ENCODE assay signal across 16 mouse cellular contexts in genomic region chr5:66474153-66474552, GRCm38 (mm10).
DNase-seq lines count a peak whose midpoint lies in the region; ATAC-seq lines count a peak whose summit lies in the region.
"Had no signal": no experiment of that assay in that cellular context is flagged by ENCODE, and none has a peak within 500 bp of the region (broad histone marks: within the 10 kb centered on the region; RNA-seq: fewer than 3 reads in every experiment).

No protein-coding gene starts in this region.

- no peak for DNase-seq in heart, postnatal 4 days
- DNase-seq in forebrain, embryonic 14.5 days (ENCODE audit: low spot score) = peak; percentile 22
- DNase-seq in frontal cortex, postnatal 10 days (ENCODE audit: low spot score in 2 of 2) = no peak
- no peak for DNase-seq in kidney, postnatal 25 days
- no peak for DNase-seq in left cerebral cortex, postnatal 10 days (ENCODE audit: extremely low spot score in 1 of 2, low spot score in 2 of 2)
- DNase-seq: adrenal gland, postnatal 14 days; cerebellum, postnatal 14 days; kidney, postnatal 36 days; lung, embryonic 14.5 days; right cerebral cortex, postnatal 25 days; thymus, adult 18-20 months had no signal

- 0 out of 2 replicates have a peak, but pooled peaks have one; percentile 22 for ATAC-seq in heart, embryonic 15.5 days (replicated peaks; ENCODE audit: insufficient number of reproducible peaks, insufficient read depth, low FRiP score, low read depth)
- peak; percentile 67; the same call in 1 of the 2 replicates for ATAC-seq in forebrain, embryonic 14.5 days
- peak; percentile 66 for ATAC-seq in hindbrain, embryonic 16.5 days
- ATAC-seq in midbrain, embryonic 16.5 days = peak; percentile 66; the same call in 1 of the 2 replicates

- H3K27ac ChIP-seq in heart, embryonic 15.5 days = no peak overlapping the region
- peak overlapping the region; percentile 73 for H3K27ac ChIP-seq in forebrain, embryonic 14.5 days (ENCODE audit: low read depth, low read length)
- H3K27ac ChIP-seq in hindbrain, embryonic 16.5 days (ENCODE audit: low read depth, low read length) = peak overlapping the region; percentile 57
- peak overlapping the region; percentile 72 for H3K27ac ChIP-seq in midbrain, embryonic 16.5 days (ENCODE audit: low read length)
- H3K27ac ChIP-seq: limb, embryonic 15.5 days had no signal

- H3K4me3 ChIP-seq in heart, embryonic 15.5 days = no peak overlapping the region
- H3K4me3 ChIP-seq in forebrain, embryonic 14.5 days (ENCODE audit: low read depth, low read length) = no peak overlapping the region
- H3K4me3 ChIP-seq in hindbrain, embryonic 16.5 days (ENCODE audit: low read length) = no peak overlapping the region
- H3K4me3 ChIP-seq in midbrain, embryonic 16.5 days (ENCODE audit: low read depth, low read length) = no peak overlapping the region
- H3K4me3 ChIP-seq: limb, embryonic 15.5 days; megakaryocyte, embryonic 14.5 days had no signal

- peaks cover 8% of the 10 kb centered on the region for H3K4me1 ChIP-seq in heart, embryonic 15.5 days (replicated peaks)
- peaks cover 9% of the 10 kb centered on the region; the same call in 1 of the 2 replicates for H3K4me1 ChIP-seq in forebrain, embryonic 14.5 days (ENCODE audit: control insufficient read depth, insufficient read depth, low read length)
- peaks cover 6% of the 10 kb centered on the region for H3K4me1 ChIP-seq in hindbrain, embryonic 16.5 days (ENCODE audit: control insufficient read depth, insufficient read depth, low read depth, low read length)
- H3K4me1 ChIP-seq in midbrain, embryonic 16.5 days (ENCODE audit: control insufficient read depth, insufficient read depth, low read length) = peaks cover 12% of the 10 kb centered on the region
- H3K4me1 ChIP-seq: limb, embryonic 15.5 days; megakaryocyte, embryonic 14.5 days had no signal

- H3K4me2 ChIP-seq in heart, embryonic 15.5 days = no peak overlapping the region
- H3K4me2 ChIP-seq in forebrain, embryonic 14.5 days (ENCODE audit: low read length) = no peak overlapping the region
- H3K4me2 ChIP-seq in hindbrain, embryonic 16.5 days (ENCODE audit: low read length) = peak overlapping the region; percentile 16; the same call in 1 of the 2 replicates
- H3K4me2 ChIP-seq in midbrain, embryonic 16.5 days (ENCODE audit: low read length) = no peak overlapping the region
- H3K4me2 ChIP-seq: limb, embryonic 15.5 days; lung, embryonic 14.5 days had no signal

- no peaks in the 10 kb centered on the region for H3K36me3 ChIP-seq in heart, embryonic 15.5 days
- no peaks in the 10 kb centered on the region for H3K36me3 ChIP-seq in forebrain, embryonic 14.5 days (ENCODE audit: control insufficient read depth, insufficient read depth, low read length)
- H3K36me3 ChIP-seq in hindbrain, embryonic 16.5 days (ENCODE audit: control insufficient read depth, insufficient read depth, low read length) = no peaks in the 10 kb centered on the region
- no peaks in the 10 kb centered on the region for H3K36me3 ChIP-seq in midbrain, embryonic 16.5 days (ENCODE audit: control insufficient read depth, insufficient read depth, low read length)
- H3K36me3 ChIP-seq: limb, embryonic 15.5 days had no signal

- H3K9me3 ChIP-seq in heart, embryonic 15.5 days (replicated peaks) = no peaks in the 10 kb centered on the region
- no peaks in the 10 kb centered on the region for H3K9me3 ChIP-seq in forebrain, embryonic 14.5 days (replicated peaks; ENCODE audit: control insufficient read depth, low read length)
- no peaks in the 10 kb centered on the region for H3K9me3 ChIP-seq in hindbrain, embryonic 16.5 days (ENCODE audit: control insufficient read depth, low read length)
- H3K9me3 ChIP-seq in midbrain, embryonic 16.5 days (replicated peaks; ENCODE audit: control insufficient read depth, low read length, poor library complexity, severe bottlenecking) = no peaks in the 10 kb centered on the region
- H3K9me3 ChIP-seq: limb, embryonic 15.5 days; megakaryocyte, embryonic 14.5 days had no signal

- no peak overlapping the region for H3K9ac ChIP-seq in heart, embryonic 15.5 days
- 0 out of 2 replicates have a peak overlapping the region, but pooled peaks have one; percentile 21 for H3K9ac ChIP-seq in forebrain, embryonic 14.5 days (ENCODE audit: low read length)
- H3K9ac ChIP-seq in hindbrain, embryonic 16.5 days (ENCODE audit: low read depth, low read length) = no peak overlapping the region
- H3K9ac ChIP-seq in midbrain, embryonic 16.5 days (ENCODE audit: low read depth, low read length) = peak overlapping the region; percentile 34; the same call in 1 of the 2 replicates
- H3K9ac ChIP-seq: limb, embryonic 15.5 days; lung, embryonic 14.5 days had no signal

- 72% methylated on average over 11 of the region's 11 CpGs for WGBS in heart, embryonic 15.5 days
- WGBS in forebrain, embryonic 14.5 days = 52% methylated on average over 11 of the region's 11 CpGs
- 56% methylated on average over 11 of the region's 11 CpGs for WGBS in hindbrain, embryonic 16.5 days
- 59% methylated on average over 11 of the region's 11 CpGs for WGBS in midbrain, embryonic 16.5 days

- H3K27me3 ChIP-seq in heart, embryonic 15.5 days = no peaks in the 10 kb centered on the region
- H3K27me3 ChIP-seq in forebrain, embryonic 14.5 days (replicated peaks; ENCODE audit: control insufficient read depth, insufficient read depth, low read length) = no peaks in the 10 kb centered on the region
- H3K27me3 ChIP-seq in hindbrain, embryonic 16.5 days (replicated peaks; ENCODE audit: control insufficient read depth, insufficient read depth, low read length) = no peaks in the 10 kb centered on the region
- H3K27me3 ChIP-seq in midbrain, embryonic 16.5 days (ENCODE audit: control insufficient read depth, insufficient read depth, low read depth, low read length) = no peaks in the 10 kb centered on the region
- H3K27me3 ChIP-seq: limb, embryonic 15.5 days had no signal

- intact Hi-C loops in left cerebral cortex, postnatal 10 days (cut with DNase I) = no loop called here

Comparison
In these comparisons a context has a peak if more than half of its experiments do, and no peak if none do; other contexts are left out.
1. H3K9ac ChIP-seq: peak in forebrain, embryonic 14.5 days (single experiment) and midbrain, embryonic 16.5 days (single experiment); none in heart, embryonic 15.5 days (single experiment) and hindbrain, embryonic 16.5 days (single experiment).
2. Peak in every context shown above with its lines, with median percentiles within 50 percentile points of each other: ATAC-seq.